Mouse (Mus musculus) stomach, embryonic 14.5 days (tissue): ENCODE measurements around the gene Fat3. TPM values are rescaled to one million over a fixed set of nuclear protein-coding genes. Genes with fewer than 3 reads are reported as not detected.

Experiments used
- ATAC-seq: fragments of 200-750 bp; cut with Nextera tagmentation; 2 replicates; pipeline ENCODE4 v1.8.0; 2017; ENCODE audit warnings: low read depth, moderate TSS enrichment; ENCODE audit not compliant: insufficient number of reproducible peaks, insufficient read depth, low FRiP score
- H3K27ac ChIP-seq: fragments of 300-500 bp; sonication (generic); 2 replicates; pipeline ENCODE4 v1.5.1; 2014; ENCODE audit warnings: mild to moderate bottlenecking, low read length, moderate library complexity, mixed read lengths
- H3K27me3 ChIP-seq: fragments of 300-500 bp; sonication (generic); 2 replicates; pipeline ENCODE4 v1.6.1; 2014; ENCODE audit warnings: low read length, control low read depth, mixed read lengths; ENCODE audit not compliant: control insufficient read depth, insufficient read depth
- H3K36me3 ChIP-seq: fragments of 300-500 bp; sonication (generic); 2 replicates; pipeline ENCODE4 v1.6.1; 2014; ENCODE audit warnings: mild to moderate bottlenecking, control low read depth, low read length, moderate library complexity, mixed read lengths; ENCODE audit not compliant: control insufficient read depth, insufficient read depth
- H3K4me1 ChIP-seq: fragments of 300-500 bp; sonication (generic); 2 replicates; pipeline ENCODE4 v1.6.1; 2014; ENCODE audit warnings: low read length, control low read depth, mixed read lengths; ENCODE audit not compliant: control insufficient read depth, insufficient read depth
- H3K4me2 ChIP-seq: fragments of 300-500 bp; sonication (generic); replicated peaks from 2 replicates; pipeline ENCODE4 v1.6.1; 2014; ENCODE audit warnings: low read depth, low read length, control low read depth
- H3K4me3 ChIP-seq: fragments of 300-500 bp; sonication (generic); 2 replicates; pipeline ENCODE4 v1.5.1; 2014; ENCODE audit warnings: low read depth, low read length, control low read depth
- H3K9ac ChIP-seq: fragments of 300-500 bp; sonication (generic); replicated peaks from 2 replicates; pipeline ENCODE4 v1.6.1; 2014; ENCODE audit warnings: low read depth, mild to moderate bottlenecking, control low read depth, low read length, moderate library complexity, mixed read lengths
- H3K9me3 ChIP-seq: fragments of 300-500 bp; sonication (generic); 2 replicates; pipeline ENCODE4 v1.6.1; 2016; ENCODE audit warnings: low read depth, low read length, control low read depth; ENCODE audit not compliant: control insufficient read depth
- WGBS: fragments of 180-500 bp; shearing (Covaris S2); extraction: QIAGEN DNeasy Blood & Tissue Kit; methylation state at CpG from one replicate; pipeline ENCODE4 v1.1.7; 2014; 5-methylcytosine and 5-hydroxymethylcytosine counted together
- polyA plus RNA-seq: library from polyadenylated mRNA; unstranded; fragments of >200 nt; fragmentation: Nextera tagmentation; extraction: Ambion mirVana; gene quantifications from 2 replicates; pipeline ENCODE4 v1.2.1, GENCODE M21; 2014

Fat3 gene
- polyA plus RNA-seq, 1 experiment from 2014 or later = 3.2 TPM

DNA sequence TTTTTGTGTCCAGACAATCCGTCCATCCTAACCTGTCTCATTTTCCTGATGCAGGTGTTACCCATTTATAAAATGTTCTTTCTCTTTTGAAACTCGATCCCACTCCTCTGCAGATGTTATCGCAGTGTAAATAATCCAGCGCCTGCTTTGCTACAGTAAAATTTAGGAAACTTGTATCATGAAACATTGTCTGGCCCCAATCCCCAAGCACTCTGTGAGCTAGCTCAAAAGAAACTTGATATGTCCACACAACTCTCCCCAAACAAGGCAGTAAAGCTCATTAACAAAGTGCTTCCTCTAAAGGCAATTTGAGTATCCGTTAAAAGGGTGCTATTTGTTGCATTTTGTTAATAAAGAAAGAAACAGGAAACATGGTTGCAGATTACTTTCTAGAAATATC lies 393.2 kb downstream of the Fat3 start:
- no peak overlapping the region for H3K4me2 ChIP-seq
- WGBS = 33% methylated on average over 5 of the region's 5 CpGs
- no peak overlapping the region for H3K27ac ChIP-seq
- H3K4me3 ChIP-seq = no peak overlapping the region
- no peak for ATAC-seq
- no peaks in the 10 kb centered on the region for H3K4me1 ChIP-seq
- H3K9ac ChIP-seq = no peak overlapping the region
- H3K36me3 ChIP-seq = no peaks in the 10 kb centered on the region
- H3K9me3 ChIP-seq = no peaks in the 10 kb centered on the region
- H3K27me3 ChIP-seq = no peaks in the 10 kb centered on the region

DNA sequence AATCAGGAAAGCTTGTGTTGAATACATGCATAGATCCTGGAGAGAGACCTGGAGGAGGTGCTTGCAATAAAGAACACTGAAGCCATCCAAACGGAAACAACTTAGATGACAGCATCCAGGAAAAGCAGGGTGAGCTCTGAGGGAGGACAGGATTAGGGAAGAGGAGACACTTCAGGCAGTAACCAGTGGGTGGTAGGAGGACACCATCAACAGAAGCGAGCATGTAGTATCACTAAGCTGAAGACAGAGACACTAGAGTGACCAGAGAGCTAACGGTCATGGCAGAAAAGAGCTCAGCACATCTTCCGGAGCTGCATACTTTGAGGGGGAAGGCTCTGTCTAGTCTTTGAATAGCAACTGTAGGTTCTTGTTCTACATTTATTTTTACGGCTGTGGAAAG lies 393.7 kb downstream of the Fat3 start:
- H3K4me2 ChIP-seq = no peak overlapping the region
- H3K9ac ChIP-seq = no peak overlapping the region
- no peak overlapping the region for H3K4me3 ChIP-seq
- no peaks in the 10 kb centered on the region for H3K9me3 ChIP-seq
- no peak for ATAC-seq
- H3K36me3 ChIP-seq = no peaks in the 10 kb centered on the region
- no peak overlapping the region for H3K27ac ChIP-seq
- no peaks in the 10 kb centered on the region for H3K4me1 ChIP-seq
- 43% methylated on average over 5 of the region's 5 CpGs for WGBS
- no peaks in the 10 kb centered on the region for H3K27me3 ChIP-seq

DNA sequence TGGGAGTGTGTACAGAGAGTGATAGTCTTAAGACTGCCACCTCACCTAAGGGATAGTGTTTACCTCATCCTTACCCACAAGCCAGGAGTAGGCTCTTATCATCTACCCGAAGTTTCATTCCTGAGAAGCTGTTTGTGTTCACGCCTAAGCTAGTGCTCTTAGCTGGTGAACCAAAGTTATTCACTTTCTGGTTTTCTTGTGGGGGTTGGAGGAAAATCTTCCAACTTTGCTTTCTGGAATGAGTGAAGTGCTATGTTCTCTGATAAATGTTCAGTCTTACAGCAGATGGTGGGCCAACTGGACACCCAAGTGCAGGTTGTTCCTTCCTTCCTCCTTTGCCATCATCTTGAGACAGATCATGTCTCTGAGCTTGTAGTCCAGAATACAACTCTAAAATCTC lies 402.5 kb downstream of the Fat3 start:
- WGBS = 76% methylated on average over 2 of the region's 2 CpGs
- Histone ChIP-seq H3K9ac (no peak overlapping the region), H3K36me3 (no peaks in the 10 kb centered on the region), H3K4me2 (no peak overlapping the region), H3K4me1 (no peaks in the 10 kb centered on the region), H3K27ac (no peak overlapping the region), H3K4me3 (no peak overlapping the region), H3K9me3 (no peaks in the 10 kb centered on the region), H3K27me3 (no peaks in the 10 kb centered on the region)
- no peak for ATAC-seq

DNA sequence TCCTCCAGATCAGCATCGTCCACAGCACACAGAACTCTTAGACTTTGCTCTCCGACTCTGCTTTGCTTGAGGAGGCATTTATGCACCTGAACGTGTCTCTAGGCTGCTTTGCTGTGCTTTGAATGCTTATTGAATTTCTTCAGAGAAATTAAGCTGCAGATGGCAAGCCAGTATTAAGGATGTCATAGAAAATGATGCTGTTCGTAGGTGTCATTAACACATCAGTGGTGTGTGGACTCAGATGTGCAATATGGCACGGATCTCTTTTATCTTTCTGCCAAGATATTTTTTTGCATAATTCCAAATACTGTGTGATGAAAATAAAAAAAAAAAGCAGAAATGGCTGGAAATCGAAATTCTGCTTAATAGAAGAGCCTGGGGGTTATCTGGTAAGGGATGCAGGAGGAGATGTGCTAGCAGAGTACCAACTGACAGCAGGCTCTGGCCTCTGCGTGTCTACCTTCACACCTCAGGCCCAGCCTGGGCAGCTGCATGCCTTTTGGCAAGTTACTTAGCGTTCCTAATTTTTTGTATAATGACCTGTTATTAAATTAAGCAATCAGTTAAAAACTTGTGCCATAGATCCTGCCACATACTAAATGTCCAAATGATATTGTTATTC lies 407.9 kb downstream of the Fat3 start:
- Histone ChIP-seq H3K9me3 (no peaks in the 10 kb centered on the region), H3K27ac (no peak overlapping the region), H3K36me3 (no peaks in the 10 kb centered on the region), H3K9ac (no peak overlapping the region), H3K27me3 (no peaks in the 10 kb centered on the region), H3K4me2 (no peak overlapping the region), H3K4me3 (no peak overlapping the region), H3K4me1 (no peaks in the 10 kb centered on the region)
- 79% methylated on average over 8 of the region's 8 CpGs for WGBS
- ATAC-seq = no peak

DNA sequence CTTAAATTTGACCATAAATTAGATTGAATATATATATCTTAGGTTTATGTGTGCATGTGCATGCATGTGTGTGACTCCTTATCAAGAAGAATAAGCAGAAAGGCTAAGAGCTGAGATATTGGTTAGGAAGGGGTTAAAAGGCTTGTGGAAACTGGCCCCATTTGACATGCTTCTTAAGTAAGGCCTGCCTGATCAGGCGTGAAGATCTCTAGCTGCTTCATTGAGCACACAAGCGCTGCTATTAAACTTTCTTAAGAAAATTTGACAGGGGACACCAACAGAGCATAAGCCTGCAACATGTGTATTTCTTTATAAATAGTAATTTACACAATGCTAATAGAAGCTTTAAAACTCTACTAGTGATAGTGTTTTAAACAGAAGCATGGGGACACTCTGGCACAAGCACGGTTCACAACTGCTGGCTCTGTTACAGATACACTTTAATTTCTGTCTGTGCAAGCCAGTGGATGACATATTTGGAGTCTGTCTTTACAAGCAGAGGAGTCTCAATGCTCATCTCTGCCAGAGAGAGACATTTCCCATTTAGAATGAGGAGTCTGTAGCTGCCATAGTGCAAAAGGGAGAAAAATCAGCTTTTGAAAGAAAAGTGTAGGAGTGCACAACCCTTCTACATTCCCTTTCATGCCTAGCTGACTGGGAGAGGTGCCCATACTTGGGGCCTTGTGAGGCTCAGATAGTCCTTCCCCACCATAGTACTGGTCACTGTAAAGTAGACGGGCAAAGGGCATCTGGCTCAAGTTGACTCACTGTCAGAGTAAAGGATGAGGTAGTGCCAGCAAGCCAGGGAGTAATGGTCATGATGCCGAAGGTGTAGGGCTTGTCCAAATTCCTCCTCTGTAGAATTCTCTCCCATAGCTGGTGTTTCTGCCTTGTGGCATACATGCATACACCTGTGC lies 408.8 kb downstream of the Fat3 start:
- Histone ChIP-seq H3K27me3 (no peaks in the 10 kb centered on the region), H3K9me3 (no peaks in the 10 kb centered on the region), H3K4me2 (no peak overlapping the region), H3K4me3 (no peak overlapping the region), H3K27ac (no peak overlapping the region), H3K4me1 (no peaks in the 10 kb centered on the region), H3K36me3 (no peaks in the 10 kb centered on the region), H3K9ac (no peak overlapping the region)
- WGBS = 54% methylated on average over 5 of the region's 5 CpGs
- no peak for ATAC-seq

DNA sequence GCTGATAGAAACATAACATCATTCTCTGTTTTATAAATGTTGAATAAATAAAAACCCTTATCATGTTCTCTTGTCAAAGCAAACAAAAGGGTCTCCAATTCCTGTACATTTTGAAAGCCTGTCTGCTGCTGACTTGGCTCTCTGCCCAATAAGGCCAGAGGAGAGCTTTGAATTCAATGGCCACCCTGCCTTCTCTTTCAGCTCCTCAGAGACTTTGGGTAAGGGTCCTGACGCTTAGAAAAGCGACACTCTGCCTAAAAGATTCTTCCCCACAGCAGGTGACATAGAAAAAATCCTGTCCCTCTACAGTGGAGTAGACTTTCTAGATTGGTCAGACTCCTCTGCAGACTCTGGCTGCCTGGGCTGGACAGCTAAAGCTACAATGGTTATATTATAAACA lies 421.8 kb downstream of the Fat3 start:
- Histone ChIP-seq H3K4me1 (no peaks in the 10 kb centered on the region), H3K27ac (no peak overlapping the region), H3K4me2 (no peak overlapping the region), H3K9me3 (no peaks in the 10 kb centered on the region), H3K9ac (no peak overlapping the region), H3K4me3 (no peak overlapping the region), H3K27me3 (no peaks in the 10 kb centered on the region), H3K36me3 (no peaks in the 10 kb centered on the region)
- 48% methylated on average over 2 of the region's 2 CpGs for WGBS
- ATAC-seq = no peak

DNA sequence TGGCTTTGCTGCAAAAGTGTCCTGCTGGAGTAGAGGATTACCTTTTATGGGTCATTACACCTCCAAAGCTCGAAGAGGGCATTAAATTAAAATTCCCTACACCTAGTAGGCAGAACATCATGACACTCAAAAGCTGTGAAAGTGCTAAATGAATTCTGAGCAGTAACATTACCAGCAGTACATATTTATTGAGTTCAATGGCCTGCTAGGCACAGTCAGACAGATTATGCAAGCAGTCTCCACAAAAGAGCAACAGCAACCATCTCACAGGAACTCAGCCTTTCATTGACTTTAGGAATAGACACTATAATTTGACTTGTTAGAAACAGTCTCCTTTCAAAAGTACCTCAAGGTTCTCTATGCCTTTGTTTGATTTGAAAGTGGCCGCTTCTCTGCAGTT lies 426.4 kb downstream of the Fat3 start:
- H3K27me3 ChIP-seq = no peaks in the 10 kb centered on the region
- no peak overlapping the region for H3K4me3 ChIP-seq
- no peaks in the 10 kb centered on the region for H3K36me3 ChIP-seq
- no peaks in the 10 kb centered on the region for H3K9me3 ChIP-seq
- H3K27ac ChIP-seq = no peak overlapping the region
- 73% methylated on average over 2 of the region's 2 CpGs for WGBS
- ATAC-seq = no peak
- H3K4me2 ChIP-seq = no peak overlapping the region
- H3K4me1 ChIP-seq = no peaks in the 10 kb centered on the region
- no peak overlapping the region for H3K9ac ChIP-seq

DNA sequence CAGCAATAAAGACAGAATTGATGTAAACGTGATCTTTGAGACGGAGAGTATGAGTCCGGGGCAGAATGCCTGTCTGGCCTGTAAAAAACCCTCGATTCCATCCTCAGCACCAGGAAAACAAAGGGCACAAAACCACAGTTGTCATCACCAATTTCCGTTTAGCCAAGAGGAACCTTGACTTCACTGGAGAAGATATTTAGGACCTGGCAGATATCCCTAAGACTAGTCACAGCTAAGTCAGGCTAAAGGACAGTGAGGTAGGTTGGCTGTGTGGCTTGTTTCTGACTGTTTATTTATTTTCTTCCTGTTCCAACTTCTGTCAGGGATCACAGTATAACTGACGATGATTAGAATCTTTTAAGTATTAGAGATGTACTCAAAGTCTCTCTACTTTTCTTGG lies 427.0 kb downstream of the Fat3 start:
- no peak for ATAC-seq
- WGBS = 55% methylated on average over 6 of the region's 6 CpGs
- Histone ChIP-seq H3K4me1 (no peaks in the 10 kb centered on the region), H3K9me3 (no peaks in the 10 kb centered on the region), H3K27me3 (no peaks in the 10 kb centered on the region), H3K36me3 (no peaks in the 10 kb centered on the region), H3K4me3 (no peak overlapping the region), H3K27ac (no peak overlapping the region), H3K9ac (no peak overlapping the region), H3K4me2 (no peak overlapping the region)
